Comparison of ENCODE assay signal across 27 mouse cellular contexts in the genomic region with DNA sequence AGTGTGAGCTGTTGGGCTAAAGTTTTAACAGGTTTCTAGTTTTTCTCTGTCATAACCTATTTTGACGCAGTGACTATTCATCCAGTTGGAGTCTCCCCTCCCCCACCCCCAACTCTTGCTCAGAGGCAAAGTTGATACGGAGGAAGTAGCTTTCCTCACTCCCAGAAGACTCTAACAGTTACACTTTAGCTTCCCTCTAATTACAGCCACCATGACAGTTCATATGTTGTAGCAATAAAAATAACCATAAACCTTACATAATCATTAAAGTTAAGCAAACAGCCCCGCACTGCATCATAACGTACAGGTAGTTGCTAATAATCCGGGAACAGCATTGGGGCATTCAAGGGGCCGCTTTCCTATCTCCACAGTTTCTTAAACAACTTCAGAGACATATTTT. TPM values are rescaled to one million over a fixed set of nuclear protein-coding genes. Genes with fewer than 3 reads are reported as not detected.
DNase-seq lines count a peak whose midpoint lies in the region; ATAC-seq and TF ChIP-seq lines count a peak whose summit lies in the region.
"Had no signal": no experiment of that assay in that cellular context is flagged by ENCODE, and none has a peak within 500 bp of the region (broad histone marks: within the 10 kb centered on the region; RNA-seq: fewer than 3 reads in every experiment).

No protein-coding gene starts in this region.

- DNase-seq in hindbrain, embryonic 14.5 days (ENCODE audit: low spot score): no peak
- no peak for DNase-seq in spleen, adult 18-20 months
- no peak for DNase-seq in gastrocnemius, adult 18-20 months (ENCODE audit: low spot score)
- DNase-seq in liver: no peak
- DNase-seq: adrenal gland, adult 2 months; adrenal gland, postnatal 25 days; B cell, adult 2 months; cerebellum, adult 11-12 months; cerebellum, adult 9-10 months; cerebellum, postnatal 14 days; gastrocnemius, adult 2 months; gastrocnemius, postnatal 14 days; heart, adult 18-20 months; heart, postnatal 10 days; heart, postnatal 36 days had no signal

- no peak overlapping the region for H3K9ac ChIP-seq in hindbrain, embryonic 15.5 days
- H3K9ac ChIP-seq in hindbrain, embryonic 14.5 days: no peak overlapping the region
- no peak overlapping the region for H3K9ac ChIP-seq in intestine, postnatal 0 days (ENCODE audit: low read depth, low read length)
- H3K9ac ChIP-seq in neural tube, embryonic 15.5 days (replicated peaks): no peak overlapping the region
- H3K9ac ChIP-seq: forebrain, embryonic 13.5 days; heart, embryonic 12.5 days; heart, embryonic 15.5 days; hindbrain, embryonic 13.5 days had no signal

- no peaks in the 10 kb centered on the region for H3K36me3 ChIP-seq in hindbrain, embryonic 15.5 days
- H3K36me3 ChIP-seq in hindbrain, embryonic 14.5 days (replicated peaks; ENCODE audit: control insufficient read depth, insufficient read depth): no peaks in the 10 kb centered on the region
- no peaks in the 10 kb centered on the region for H3K36me3 ChIP-seq in intestine, postnatal 0 days (ENCODE audit: control insufficient read depth, insufficient read depth)
- no peaks in the 10 kb centered on the region for H3K36me3 ChIP-seq in neural tube, embryonic 15.5 days
- H3K36me3 ChIP-seq: forebrain, embryonic 10.5 days; heart, embryonic 12.5 days; heart, embryonic 15.5 days; hindbrain, embryonic 10.5 days; hindbrain, embryonic 13.5 days had no signal

- no peaks in the 10 kb centered on the region for H3K9me3 ChIP-seq in hindbrain, embryonic 15.5 days
- H3K9me3 ChIP-seq in hindbrain, embryonic 14.5 days (ENCODE audit: control insufficient read depth, low read length): no peaks in the 10 kb centered on the region
- H3K9me3 ChIP-seq in intestine, postnatal 0 days (ENCODE audit: control insufficient read depth): no peaks in the 10 kb centered on the region
- no peaks in the 10 kb centered on the region for H3K9me3 ChIP-seq in neural tube, embryonic 15.5 days (replicated peaks)
- H3K9me3 ChIP-seq: forebrain, embryonic 10.5 days; forebrain, embryonic 13.5 days; heart, embryonic 12.5 days; heart, embryonic 15.5 days; hindbrain, embryonic 10.5 days; hindbrain, embryonic 13.5 days had no signal

- H3K4me3 ChIP-seq in hindbrain, embryonic 15.5 days: no peak overlapping the region
- no peak overlapping the region for H3K4me3 ChIP-seq in hindbrain, embryonic 14.5 days (replicated peaks; ENCODE audit: low read length)
- no peak overlapping the region for H3K4me3 ChIP-seq in intestine, postnatal 0 days (ENCODE audit: low read depth, low read length)
- H3K4me3 ChIP-seq in neural tube, embryonic 15.5 days (replicated peaks): no peak overlapping the region
- H3K4me3 ChIP-seq: forebrain, embryonic 10.5 days; forebrain, embryonic 13.5 days; gastrocnemius, adult 2 months; heart, embryonic 12.5 days; heart, embryonic 15.5 days; hindbrain, embryonic 10.5 days; hindbrain, embryonic 13.5 days had no signal

- peak; percentile 34; the same call in 1 of the 2 replicates for ATAC-seq in hindbrain, embryonic 15.5 days (ENCODE audit: low FRiP score, low read depth)
- ATAC-seq in hindbrain, embryonic 14.5 days (ENCODE audit: low FRiP score): no peak
- ATAC-seq in granulocyte monocyte progenitor cell, adult 5-6 weeks (replicated peaks; ENCODE audit: poor library complexity, severe bottlenecking): peak; percentile 94
- peak; percentile 49 for ATAC-seq in intestine, postnatal 0 days
- ATAC-seq in neural tube, embryonic 15.5 days (ENCODE audit: low FRiP score): peak; percentile 89
- ATAC-seq: forebrain, embryonic 13.5 days; forebrain, embryonic 16.5 days had no signal

- WGBS in hindbrain, embryonic 15.5 days: 71% methylated on average over 6 of the region's 6 CpGs
- WGBS in hindbrain, embryonic 14.5 days: 79% methylated on average over 6 of the region's 6 CpGs
- 37% methylated on average over 6 of the region's 6 CpGs for WGBS in intestine, postnatal 0 days
- 63% methylated on average over 6 of the region's 6 CpGs for WGBS in neural tube, embryonic 15.5 days

- no peak overlapping the region for H3K4me2 ChIP-seq in hindbrain, embryonic 15.5 days
- no peak overlapping the region for H3K4me2 ChIP-seq in hindbrain, embryonic 14.5 days (replicated peaks)
- 0 out of 2 replicates have a peak overlapping the region, but pooled peaks have one; percentile 10 for H3K4me2 ChIP-seq in intestine, postnatal 0 days (replicated peaks; ENCODE audit: low read depth)
- H3K4me2 ChIP-seq in neural tube, embryonic 15.5 days: no peak overlapping the region
- H3K4me2 ChIP-seq: forebrain, embryonic 13.5 days; heart, embryonic 12.5 days; heart, embryonic 15.5 days; hindbrain, embryonic 13.5 days had no signal

- no peaks in the 10 kb centered on the region for H3K4me1 ChIP-seq in hindbrain, embryonic 15.5 days (replicated peaks)
- no peaks in the 10 kb centered on the region for H3K4me1 ChIP-seq in hindbrain, embryonic 14.5 days (replicated peaks; ENCODE audit: control insufficient read depth, insufficient read depth, low read length)
- H3K4me1 ChIP-seq in intestine, postnatal 0 days (replicated peaks; ENCODE audit: control insufficient read depth, insufficient read depth, low read length): peaks cover 3% of the 10 kb centered on the region; the same call in 1 of the 2 replicates
- no peaks in the 10 kb centered on the region for H3K4me1 ChIP-seq in neural tube, embryonic 15.5 days
- H3K4me1 ChIP-seq: forebrain, embryonic 10.5 days; forebrain, embryonic 13.5 days; heart, embryonic 12.5 days; heart, embryonic 15.5 days; hindbrain, embryonic 10.5 days; hindbrain, embryonic 13.5 days had no signal

- TF ChIP-seq CTCF in intestine, postnatal 0 days (IDR thresholded peaks at IDR 0.05; ENCODE audit: low read depth): no peak

- no peak overlapping the region for H3K27ac ChIP-seq in hindbrain, embryonic 15.5 days (replicated peaks)
- H3K27ac ChIP-seq in hindbrain, embryonic 14.5 days: no peak overlapping the region
- no peak overlapping the region for H3K27ac ChIP-seq in intestine, postnatal 0 days (ENCODE audit: low read depth, low read length)
- no peak overlapping the region for H3K27ac ChIP-seq in neural tube, embryonic 15.5 days (replicated peaks)
- H3K27ac ChIP-seq: forebrain, embryonic 10.5 days; forebrain, embryonic 13.5 days; gastrocnemius, adult 2 months; heart, embryonic 15.5 days; hindbrain, embryonic 10.5 days; hindbrain, embryonic 13.5 days had no signal

- H3K27me3 ChIP-seq in hindbrain, embryonic 15.5 days: no peaks in the 10 kb centered on the region
- no peaks in the 10 kb centered on the region for H3K27me3 ChIP-seq in hindbrain, embryonic 14.5 days (ENCODE audit: control insufficient read depth, insufficient read depth, low read length)
- H3K27me3 ChIP-seq in intestine, postnatal 0 days (replicated peaks; ENCODE audit: control insufficient read depth, insufficient read depth, low read length): no peaks in the 10 kb centered on the region
- H3K27me3 ChIP-seq in neural tube, embryonic 15.5 days (replicated peaks): no peaks in the 10 kb centered on the region
- H3K27me3 ChIP-seq: forebrain, embryonic 13.5 days; heart, embryonic 12.5 days; heart, embryonic 15.5 days; hindbrain, embryonic 13.5 days had no signal

RNA-seq across cellular contexts. Expression of a gene that starts 15.2 kb away (rescaled TPM):
- 0.23 and 0.31 TPM in 2 replicates for polyA plus RNA-seq in hindbrain, embryonic 15.5 days (2015; fragmentation: Nextera tagmentation; extraction: Ambion mirVana)
- polyA plus RNA-seq in hindbrain, embryonic 14.5 days (2014; fragmentation: Nextera tagmentation; extraction: Ambion mirVana): 0.86 and 0.97 TPM in 2 replicates
- total RNA-seq in granulocyte monocyte progenitor cell, adult 5-6 weeks (2014; fragmentation: Nextera tagmentation): 5.9 and 9.9 TPM in 2 replicates
- 13.4 and 15.6 TPM in 2 replicates for total RNA-seq in granulocyte monocyte progenitor cell, adult 5-6 weeks (2017)
- polyA plus RNA-seq in intestine, postnatal 0 days (2015; fragmentation: Nextera tagmentation; extraction: Ambion mirVana): 0.98 and 1.2 TPM in 2 replicates
- polyA plus RNA-seq in neural tube, embryonic 15.5 days (2015; fragmentation: Nextera tagmentation; extraction: Ambion mirVana): 0.40 and 0.59 TPM in 2 replicates
- not detected for total RNA-seq in gastrocnemius, adult 18-20 months (2021)
- total RNA-seq: MEL had no signal
